Mouse (Mus musculus) kidney, postnatal 0 days (tissue): ENCODE measurements at regions not wholly inside any gene's neighbourhood (a gene's known extent, or its start where the extent isn't known, plus 50 kb on each side); places are given as distances from the start of the nearest gene placed in this dataset.
A peak's percentile ranks its signal among the peaks of the same experiment; 100 is the strongest.

ENCODE experiments used
- ATAC-seq: fragments of 200-750 bp; cut with Nextera tagmentation; replicated peaks from 2 replicates; pipeline ENCODE4 v1.8.0; 2017; ENCODE audit warnings: low read depth, moderate number of reproducible peaks, moderate TSS enrichment, moderate library complexity; ENCODE audit not compliant: low FRiP score
- DNase-seq: peaks from one replicate; pipeline ENCODE4 v3.0.0-alpha.2; 2016; ENCODE audit warnings: low spot score
- H3K27ac ChIP-seq: fragments of 300-500 bp; sonication (generic); 2 replicates; pipeline ENCODE4 v1.5.1; 2014; ENCODE audit warnings: mild to moderate bottlenecking
- H3K27me3 ChIP-seq: fragments of 300-500 bp; sonication (generic); 2 replicates; pipeline ENCODE4 v1.6.1; 2014; ENCODE audit warnings: low read length, mixed read lengths; ENCODE audit not compliant: insufficient read depth
- H3K36me3 ChIP-seq: fragments of 300-500 bp; sonication (generic); 2 replicates; pipeline ENCODE4 v1.6.1; 2014; ENCODE audit warnings: low read length, mixed read lengths; ENCODE audit not compliant: insufficient read depth
- H3K4me1 ChIP-seq: fragments of 300-500 bp; sonication (generic); replicated peaks from 2 replicates; pipeline ENCODE4 v1.6.1; 2014; ENCODE audit warnings: antibody characterized with exemption, low read length, mixed read lengths; ENCODE audit not compliant: insufficient read depth
- H3K4me2 ChIP-seq: fragments of 300-500 bp; sonication (generic); 2 replicates; pipeline ENCODE4 v1.6.1; 2014; ENCODE audit warnings: mild to moderate bottlenecking, low read length, moderate library complexity, mixed read lengths
- H3K4me3 ChIP-seq: fragments of 300-500 bp; sonication (generic); replicated peaks from 2 replicates; pipeline ENCODE4 v1.5.1; 2014; ENCODE audit warnings: low read depth, low read length
- H3K9ac ChIP-seq: fragments of 300-500 bp; sonication (generic); 2 replicates; pipeline ENCODE4 v1.6.1; 2014; ENCODE audit warnings: low read depth, low read length
- H3K9me3 ChIP-seq: fragments of 300-500 bp; sonication (generic); replicated peaks from 2 replicates; pipeline ENCODE4 v1.6.1; 2016; ENCODE audit warnings: low read length, inconsistent platforms, mixed read lengths
- CTCF ChIP-seq: IDR thresholded peaks from 2 replicates; pipeline ENCODE4 v1.5.1; 2016; ENCODE audit warnings: antibody characterized with exemption, low read depth, mild to moderate bottlenecking, moderate library complexity
- WGBS: fragments of 180-500 bp; shearing (Covaris S2); extraction: QIAGEN DNeasy Blood & Tissue Kit; methylation state at CpG from one replicate; pipeline ENCODE4 v1.1.7; 2014; 5-methylcytosine and 5-hydroxymethylcytosine counted together

- Histone ChIP-seq H3K27me3 (no peaks in the 10 kb centered on the region), H3K4me2 (no peak overlapping the region), H3K36me3 (no peaks in the 10 kb centered on the region), H3K4me3 (no peak overlapping the region), H3K4me1 (no peaks in the 10 kb centered on the region), H3K9me3 (no peaks in the 10 kb centered on the region), H3K9ac (no peak overlapping the region), H3K27ac (no peak overlapping the region)
- DNase-seq (peak; percentile 31), ATAC-seq (peak; percentile 29; the same call in 1 of the 2 replicates)
- WGBS, result 32% methylated on average over 4 of the region's 4 CpGs
- peak; percentile 61 for TF ChIP-seq CTCF
These were observed 164.3 kb downstream of the Sdhaf3 start for GRCm38 (mm10) chr6:7120136-7120535.

- ATAC-seq (no peak), DNase-seq (peak; percentile 9)
- H3K4me3 ChIP-seq, result no peak overlapping the region
- H3K4me2 ChIP-seq, result no peak overlapping the region
- no peak overlapping the region for H3K9ac ChIP-seq
- H3K27ac ChIP-seq, result no peak overlapping the region
- no peak for TF ChIP-seq CTCF
- no peaks in the 10 kb centered on the region for H3K36me3 ChIP-seq
- no peaks in the 10 kb centered on the region for H3K27me3 ChIP-seq
- WGBS, result 85% methylated on average over 11 of the region's 11 CpGs
- H3K9me3 ChIP-seq, result no peaks in the 10 kb centered on the region
- H3K4me1 ChIP-seq, result no peaks in the 10 kb centered on the region
These were observed 177.2 kb downstream of the Sdhaf3 start for GRCm38 (mm10) chr6:7133042-7133441.

- no peaks in the 10 kb centered on the region for H3K27me3 ChIP-seq
- H3K9ac ChIP-seq, result no peak overlapping the region
- 87% methylated on average over 4 of the region's 4 CpGs for WGBS
- no peak overlapping the region for H3K4me3 ChIP-seq
- H3K27ac ChIP-seq, result no peak overlapping the region
- no peaks in the 10 kb centered on the region for H3K9me3 ChIP-seq
- no peaks in the 10 kb centered on the region for H3K36me3 ChIP-seq
- no peak overlapping the region for H3K4me2 ChIP-seq
- ATAC-seq (no peak), DNase-seq (no peak)
- H3K4me1 ChIP-seq, result no peaks in the 10 kb centered on the region
- no peak for TF ChIP-seq CTCF
These were observed 178.3 kb downstream of the Sdhaf3 start for GRCm38 (mm10) chr6:7134062-7134461.

- H3K27ac ChIP-seq, result no peak overlapping the region
- H3K9ac ChIP-seq, result no peak overlapping the region
- H3K36me3 ChIP-seq, result no peaks in the 10 kb centered on the region
- H3K4me1 ChIP-seq, result no peaks in the 10 kb centered on the region
- no peak for DNase-seq
- WGBS, result 83% methylated on average over 1 of the region's 1 CpGs
- H3K4me3 ChIP-seq, result no peak overlapping the region
- H3K27me3 ChIP-seq, result no peaks in the 10 kb centered on the region
- no peak overlapping the region for H3K4me2 ChIP-seq
- no peaks in the 10 kb centered on the region for H3K9me3 ChIP-seq
- TF ChIP-seq CTCF, result no peak
- no peak for ATAC-seq
These were observed 179.1 kb downstream of the Sdhaf3 start for GRCm38 (mm10) chr6:7134888-7135287.

GRCm38 (mm10) chr6:7181711-7182110, 225.9 kb downstream of the Sdhaf3 start:
- Histone ChIP-seq H3K9me3 (no peaks in the 10 kb centered on the region; the same call in 1 of the 2 replicates), H3K4me3 (no peak overlapping the region), H3K9ac (no peak overlapping the region), H3K27me3 (no peaks in the 10 kb centered on the region), H3K27ac (no peak overlapping the region), H3K4me2 (no peak overlapping the region), H3K4me1 (no peaks in the 10 kb centered on the region), H3K36me3 (no peaks in the 10 kb centered on the region)
- no peak for TF ChIP-seq CTCF
- ATAC-seq (no peak), DNase-seq (no peak)
- WGBS, result 59% methylated on average over 2 of the region's 2 CpGs

- no peaks in the 10 kb centered on the region for H3K9me3 ChIP-seq
- no peaks in the 10 kb centered on the region for H3K4me1 ChIP-seq
- ATAC-seq, result no peak
- no peak overlapping the region for H3K4me3 ChIP-seq
- H3K27ac ChIP-seq, result no peak overlapping the region
- H3K27me3 ChIP-seq, result no peaks in the 10 kb centered on the region
- TF ChIP-seq CTCF, result no peak
- DNase-seq, result no peak
- H3K4me2 ChIP-seq, result no peak overlapping the region
- no peak overlapping the region for H3K9ac ChIP-seq
- WGBS, result 71% methylated on average over 8 of the region's 8 CpGs
- H3K36me3 ChIP-seq, result no peaks in the 10 kb centered on the region
These were observed 243.3 kb downstream of the Sdhaf3 start for GRCm38 (mm10) chr6:7199046-7199599.

GRCm38 (mm10) chr6:7215880-7216279, 260.1 kb downstream of the Sdhaf3 start:
- Histone ChIP-seq H3K27me3 (no peaks in the 10 kb centered on the region), H3K4me1 (no peaks in the 10 kb centered on the region), H3K9me3 (no peaks in the 10 kb centered on the region), H3K9ac (no peak overlapping the region), H3K27ac (no peak overlapping the region), H3K36me3 (no peaks in the 10 kb centered on the region), H3K4me2 (no peak overlapping the region), H3K4me3 (no peak overlapping the region)
- WGBS, result 48% methylated on average over 4 of the region's 4 CpGs
- ATAC-seq, result no peak
- TF ChIP-seq CTCF, result no peak
- peak; percentile 27 for DNase-seq
